Comparison of ENCODE assay signal across 8 mouse cellular contexts in the genomic region with DNA sequence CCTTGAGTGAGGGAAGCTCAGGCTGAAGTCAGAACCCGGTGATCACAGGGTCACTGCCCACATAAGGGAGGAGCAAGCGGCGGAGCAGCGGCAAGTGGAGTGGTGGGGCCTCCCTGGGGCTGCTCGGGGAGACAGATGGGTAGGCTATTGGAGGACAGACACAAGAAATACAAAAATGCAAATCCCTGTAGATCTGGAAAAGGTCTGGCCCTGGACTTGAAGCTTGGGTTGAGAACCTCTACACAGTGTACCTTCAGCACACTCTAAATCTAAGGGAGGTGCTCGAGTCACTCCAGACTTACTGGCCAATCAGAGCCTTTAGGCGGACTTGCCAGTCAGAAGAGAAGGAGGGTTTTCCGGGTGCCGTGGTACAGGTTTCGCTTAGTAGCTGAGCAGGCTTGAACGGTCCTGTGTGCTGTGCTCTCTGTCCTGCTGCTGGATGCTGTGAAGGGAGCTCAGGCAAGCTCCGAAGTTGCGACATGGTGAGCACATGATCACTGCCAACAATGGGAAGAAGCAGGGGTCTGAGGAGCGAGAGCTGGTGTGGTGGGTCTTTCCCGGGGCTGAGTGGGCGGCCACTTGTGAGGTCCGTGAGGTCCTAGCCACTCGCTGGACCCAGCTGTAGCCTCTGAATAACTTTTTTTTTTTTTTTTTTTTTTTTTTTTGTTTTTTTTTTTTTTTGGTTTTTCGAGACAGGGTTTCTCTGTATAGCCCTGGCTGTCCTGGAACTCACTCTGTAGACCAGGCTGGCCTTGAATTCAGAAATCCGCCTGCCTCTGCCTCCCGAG.
DNase-seq lines count a peak whose midpoint lies in the region; ATAC-seq and TF ChIP-seq lines count a peak whose summit lies in the region.
"Not testable (repeated sequence)": the region's sequence is repeated elsewhere in the genome, so short reads cannot be mapped to it uniquely, and the experiment has no call there.

No protein-coding gene starts in this region.

- WGBS in kidney, embryonic 14.5 days: 14% methylated on average over 21 of the region's 21 CpGs
- 13% methylated on average over 20 of the region's 21 CpGs for WGBS in limb, embryonic 15.5 days

- ATAC-seq in kidney, embryonic 14.5 days (ENCODE audit: low FRiP score, low TSS enrichment): peak; percentile 99
- ATAC-seq in limb, embryonic 15.5 days (ENCODE audit: insufficient number of reproducible peaks, low FRiP score, low TSS enrichment, low read depth): peak; percentile 93

- H3K4me2 ChIP-seq in kidney, embryonic 14.5 days (replicated peaks; ENCODE audit: low read depth, low read length): peak overlapping the region; percentile 48
- peak overlapping the region; percentile 47 for H3K4me2 ChIP-seq in limb, embryonic 15.5 days

- H3K4me1 ChIP-seq in bone marrow macrophage, adult 2 months (ENCODE audit: control insufficient read depth, insufficient read depth, low read length); embryonic fibroblast, embryonic 13.5 days (ENCODE audit: control insufficient read depth, insufficient read depth, low read length); kidney, embryonic 14.5 days (ENCODE audit: control insufficient read depth, insufficient read depth, low read length); limb, embryonic 15.5 days: not testable (repeated sequence)

- not testable (repeated sequence) for H3K27me3 ChIP-seq in kidney, embryonic 14.5 days (ENCODE audit: control insufficient read depth, insufficient read depth, low read length); limb, embryonic 15.5 days

- peak overlapping the region; percentile 89 for H3K27ac ChIP-seq in bone marrow macrophage, adult 2 months (ENCODE audit: insufficient read depth, low read depth, low read length)
- peak overlapping the region; percentile 39; the same call in 1 of the 2 replicates for H3K27ac ChIP-seq in embryonic fibroblast, embryonic 13.5 days (ENCODE audit: insufficient read depth, low read length)
- not testable (repeated sequence) for H3K27ac ChIP-seq in kidney, embryonic 14.5 days (ENCODE audit: low read depth, low read length)
- peak overlapping the region; percentile 59; the same call in 1 of the 2 replicates for H3K27ac ChIP-seq in limb, embryonic 15.5 days

- H3K4me3 ChIP-seq in bone marrow macrophage, adult 2 months (ENCODE audit: insufficient read depth, low read length): peak overlapping the region; percentile 74
- peak overlapping the region; percentile 71 for H3K4me3 ChIP-seq in embryonic fibroblast, embryonic 13.5 days (ENCODE audit: insufficient read depth, low read length)
- H3K4me3 ChIP-seq in kidney, embryonic 14.5 days (ENCODE audit: low read length): peak overlapping the region; percentile 54
- H3K4me3 ChIP-seq in limb, embryonic 15.5 days: peak overlapping the region; percentile 53

- not testable (repeated sequence) for TF ChIP-seq CTCF in bone marrow macrophage, adult 2 months (IDR thresholded peaks at IDR 0.05; ENCODE audit: low read depth, low read length); embryonic fibroblast, embryonic 13.5 days (IDR thresholded peaks at IDR 0.05; ENCODE audit: borderline replicate concordance, insufficient read depth, low read length)

- H3K9ac ChIP-seq in kidney, embryonic 14.5 days (ENCODE audit: low read depth, low read length): peak overlapping the region; percentile 56
- peak overlapping the region; percentile 35 for H3K9ac ChIP-seq in limb, embryonic 15.5 days

- H3K36me3 ChIP-seq in kidney, embryonic 14.5 days (ENCODE audit: control insufficient read depth, insufficient read depth, low read length); limb, embryonic 15.5 days: not testable (repeated sequence)

- not testable (repeated sequence) for TF ChIP-seq POLR2A in bone marrow macrophage, adult 2 months (IDR thresholded peaks at IDR 0.05; ENCODE audit: borderline replicate concordance, low read depth, low read length)
- TF ChIP-seq POLR2A in embryonic fibroblast, embryonic 13.5 days (IDR thresholded peaks at IDR 0.05; ENCODE audit: low read depth, low read length): peak; percentile 93

- peak; percentile 92 for DNase-seq in 416B (ENCODE audit: low read depth)
- DNase-seq in heart, adult 9 months (ENCODE audit: low spot score in 2 of 2): peak; percentile 61 to 79
- peak; percentile 17 to 34 for DNase-seq in monocyte, adult 2 months (ENCODE audit: low read depth in 1 of 2, low spot score in 2 of 2)
- peak; percentile 66 to 78 for DNase-seq in spleen, postnatal 4 days (ENCODE audit: low spot score in 2 of 2)

- H3K9me3 ChIP-seq in kidney, embryonic 14.5 days (ENCODE audit: control insufficient read depth, low read length); limb, embryonic 15.5 days: not testable (repeated sequence)

Comparison
In these comparisons a context has a peak if more than half of its experiments do, and no peak if none do; other contexts are left out.
1. DNase-seq: peak in every context shown above with its lines; median percentile 92 in 416B; 72 in spleen, postnatal 4 days; 70 in heart, adult 9 months; 26 in monocyte, adult 2 months.